Mouse (Mus musculus) testis, adult 2 months (tissue): ENCODE results near the gene Tfap2a.

ENCODE experiments used
- CTCF ChIP-seq: fragments of 200-500 bp; IDR thresholded peaks from 2 replicates; pipeline ENCODE4 v1.5.1; 2012; ENCODE audit warnings: low read depth, mild to moderate bottlenecking, inconsistent platforms, low read length, moderate library complexity; ENCODE audit not compliant: control insufficient read depth, insufficient read depth, insufficient replicate concordance
- POLR2A ChIP-seq: fragments of 200-500 bp; IDR thresholded peaks from 2 replicates; pipeline ENCODE4 v1.6.1; 2012; ENCODE audit warnings: low read depth, mild to moderate bottlenecking, inconsistent platforms, low read length, moderate library complexity; ENCODE audit not compliant: control insufficient read depth

GRCm38 (mm10) chr13:40743221-40743620 lies 5.0 kb upstream of the Tfap2a start:
- TF ChIP-seq POLR2A (no peak), CTCF (no peak)
